Mouse (Mus musculus) forebrain, embryonic 11.5 days (tissue): Measurements from ENCODE around the gene Sbf2. TPM values are rescaled to one million over a fixed set of nuclear protein-coding genes. Genes with fewer than 3 reads are reported as not detected.
A peak's percentile ranks its signal among the peaks of the same experiment; 100 is the strongest.

Source experiments
- ATAC-seq: fragments of 200-750 bp; cut with Nextera tagmentation; replicated peaks from 2 replicates; pipeline ENCODE4 v1.8.0; 2017; ENCODE audit warnings: moderate TSS enrichment; ENCODE audit not compliant: low FRiP score
- DNase-seq: peaks from one replicate; pipeline ENCODE4 v3.0.0-alpha.2; 2017; ENCODE audit warnings: low spot score
- H3K27ac ChIP-seq: fragments of 300-500 bp; sonication (generic); 2 replicates; pipeline ENCODE4 v1.5.1; 2014; ENCODE audit warnings: low read depth, low read length
- H3K27me3 ChIP-seq: fragments of 300-500 bp; sonication (generic); 2 replicates; pipeline ENCODE4 v1.6.1; 2014; ENCODE audit warnings: mild to moderate bottlenecking, low read length, mixed read lengths; ENCODE audit not compliant: control insufficient read depth, insufficient read depth
- H3K36me3 ChIP-seq: fragments of 300-500 bp; sonication (generic); 2 replicates; pipeline ENCODE4 v1.6.1; 2014; ENCODE audit warnings: mild to moderate bottlenecking, low read length, moderate library complexity, mixed read lengths; ENCODE audit not compliant: control insufficient read depth, insufficient read depth
- H3K4me1 ChIP-seq: fragments of 300-500 bp; sonication (generic); replicated peaks from 2 replicates; pipeline ENCODE4 v1.6.1; 2014; ENCODE audit warnings: low read length, mixed read lengths; ENCODE audit not compliant: control insufficient read depth, insufficient read depth
- H3K4me2 ChIP-seq: fragments of 300-500 bp; sonication (generic); 2 replicates; pipeline ENCODE4 v1.6.1; 2014; ENCODE audit warnings: low read depth, mild to moderate bottlenecking, low read length, moderate library complexity, mixed read lengths; ENCODE audit not compliant: severe bottlenecking
- H3K4me3 ChIP-seq: fragments of 300-500 bp; sonication (generic); 2 replicates; pipeline ENCODE4 v1.5.1; 2014; ENCODE audit warnings: low read depth, low read length
- H3K9ac ChIP-seq: fragments of 300-500 bp; sonication (generic); 2 replicates; pipeline ENCODE4 v1.6.1; 2014; ENCODE audit warnings: low read length
- H3K9me3 ChIP-seq: fragments of 300-500 bp; sonication (generic); 2 replicates; pipeline ENCODE4 v1.6.1; 2016; ENCODE audit warnings: low read length, mixed read lengths; ENCODE audit not compliant: control insufficient read depth
- WGBS: fragments of 180-500 bp; shearing (Covaris S2); extraction: QIAGEN DNeasy Blood & Tissue Kit; methylation state at CpG from one replicate; pipeline ENCODE4 v1.1.7; 2014; 5-methylcytosine and 5-hydroxymethylcytosine counted together
- polyA plus RNA-seq: library from polyadenylated mRNA; unstranded; fragments of >200 nt; fragmentation: Nextera tagmentation; extraction: Ambion mirVana; gene quantifications from 2 replicates; pipeline ENCODE4 v1.2.1, GENCODE M21; 2014

The Sbf2 gene
- polyA plus RNA-seq, 1 experiment from 2014 or later: 45.1 TPM

DNA sequence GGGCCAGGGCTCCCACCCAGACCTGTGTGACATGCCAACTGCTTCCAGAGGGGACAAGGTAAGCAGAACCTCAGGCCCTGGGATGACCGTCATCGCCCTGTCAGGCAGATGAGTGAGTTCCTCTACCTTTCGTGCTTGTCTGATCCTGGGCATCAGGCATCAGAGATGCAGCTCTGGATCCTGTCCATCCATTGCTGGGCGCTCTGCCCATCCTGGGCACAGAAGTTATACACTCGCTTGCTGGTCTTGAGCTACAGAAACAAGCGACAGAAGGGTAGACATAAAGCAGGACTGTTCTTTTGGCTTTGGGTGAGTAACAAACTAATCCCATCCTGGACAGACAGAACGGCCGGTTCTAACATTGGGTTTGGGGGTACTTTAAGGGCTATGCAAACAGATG is 305.5 kb downstream of the Sbf2 start:
- no peak overlapping the region for H3K4me3 ChIP-seq
- no peak for ATAC-seq

DNA sequence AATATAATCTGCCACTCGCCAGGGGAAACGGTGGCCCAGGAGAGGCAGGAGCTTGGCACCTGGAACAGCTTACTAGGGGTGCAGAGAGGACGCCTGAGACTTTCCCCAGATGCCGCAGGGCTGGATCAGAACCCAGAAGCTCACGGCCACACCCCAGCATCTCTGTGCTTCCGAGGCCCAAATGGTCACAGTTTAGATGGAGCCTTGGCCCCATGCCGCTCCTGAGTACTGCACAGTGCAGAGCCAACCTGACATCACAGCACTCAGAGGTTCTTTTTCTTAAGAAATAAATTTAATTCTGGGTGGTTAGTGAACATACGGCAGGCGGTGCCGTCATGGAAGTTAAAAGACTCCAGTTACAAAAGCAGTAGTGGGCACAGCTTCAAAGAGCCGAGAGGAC is 307.0 kb downstream of the Sbf2 start:
- Histone ChIP-seq H3K36me3 (peaks cover 7% of the 10 kb centered on the region; the same call in 1 of the 2 replicates), H3K9me3 (no peaks in the 10 kb centered on the region), H3K4me2 (no peak overlapping the region), H3K9ac (no peak overlapping the region), H3K4me1 (no peaks in the 10 kb centered on the region), H3K27me3 (no peaks in the 10 kb centered on the region), H3K27ac (no peak overlapping the region), H3K4me3 (no peak overlapping the region)
- WGBS: 87% methylated on average over 11 of the region's 11 CpGs
- DNase-seq (no peak), ATAC-seq (no peak)

More for the DNA sequence above, 305.5 kb downstream of the Sbf2 start:
- H3K4me1 ChIP-seq: no peaks in the 10 kb centered on the region
- no peak overlapping the region for H3K27ac ChIP-seq
- WGBS: 93% methylated on average over 8 of the region's 8 CpGs
- DNase-seq: no peak
- H3K9ac ChIP-seq: no peak overlapping the region
- no peak overlapping the region for H3K4me2 ChIP-seq
- H3K27me3 ChIP-seq: no peaks in the 10 kb centered on the region
- no peaks in the 10 kb centered on the region for H3K9me3 ChIP-seq
- H3K36me3 ChIP-seq: peaks cover 7% of the 10 kb centered on the region; the same call in 1 of the 2 replicates

DNA sequence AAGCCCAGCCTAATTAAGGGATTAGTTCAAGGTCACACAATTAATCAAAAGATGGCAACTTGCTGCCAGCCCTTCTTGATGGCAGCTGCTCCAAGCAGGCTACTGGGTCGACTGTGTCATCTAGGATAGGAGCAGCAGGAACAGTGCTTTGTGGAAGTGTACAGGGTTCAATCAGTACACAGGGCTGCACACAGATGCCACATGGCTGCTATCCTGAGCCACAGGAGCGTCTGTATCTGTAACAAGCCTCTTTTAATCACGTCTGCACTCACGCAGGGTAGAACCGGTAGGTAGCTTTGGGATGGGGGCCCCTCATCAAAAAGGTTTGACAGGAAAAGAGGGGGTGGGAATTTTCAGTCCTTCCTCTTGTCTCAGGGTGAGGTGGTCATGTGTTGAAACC is 308.4 kb downstream of the Sbf2 start:
- ATAC-seq (no peak), DNase-seq (no peak)
- H3K9me3 ChIP-seq: no peaks in the 10 kb centered on the region
- H3K4me2 ChIP-seq: no peak overlapping the region
- no peaks in the 10 kb centered on the region for H3K27me3 ChIP-seq
- no peak overlapping the region for H3K27ac ChIP-seq
- H3K9ac ChIP-seq: no peak overlapping the region
- H3K36me3 ChIP-seq: peaks cover 1% of the 10 kb centered on the region; the same call in 1 of the 2 replicates
- H3K4me1 ChIP-seq: no peaks in the 10 kb centered on the region
- H3K4me3 ChIP-seq: no peak overlapping the region
- WGBS: 69% methylated on average over 5 of the region's 5 CpGs

DNA sequence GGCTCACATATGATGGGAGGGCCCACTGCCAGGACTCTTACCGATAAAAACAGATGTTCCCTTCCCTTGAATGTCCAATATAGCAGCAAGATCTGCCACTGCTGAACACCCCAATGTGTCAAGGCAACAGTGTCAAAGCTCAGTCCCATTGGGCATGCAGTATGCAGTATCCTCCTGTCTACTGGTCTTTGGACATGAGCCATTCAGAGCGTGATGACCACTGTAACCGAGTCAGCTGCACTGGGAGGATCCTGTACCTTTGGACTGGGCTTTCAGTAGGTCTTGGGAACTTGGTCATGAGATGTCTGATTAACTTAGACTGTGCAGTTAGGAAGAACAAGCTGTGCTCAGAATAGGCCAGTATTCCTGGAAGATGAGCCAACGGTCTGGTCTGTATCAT is 309.2 kb downstream of the Sbf2 start:
- no peak overlapping the region for H3K9ac ChIP-seq
- no peaks in the 10 kb centered on the region for H3K9me3 ChIP-seq
- no peaks in the 10 kb centered on the region for H3K27me3 ChIP-seq
- H3K36me3 ChIP-seq: no peaks in the 10 kb centered on the region; the same call in 1 of the 2 replicates
- H3K27ac ChIP-seq: no peak overlapping the region
- DNase-seq (no peak), ATAC-seq (no peak)
- no peaks in the 10 kb centered on the region for H3K4me1 ChIP-seq
- 94% methylated on average over 4 of the region's 4 CpGs for WGBS
- no peak overlapping the region for H3K4me3 ChIP-seq
- H3K4me2 ChIP-seq: no peak overlapping the region

DNA sequence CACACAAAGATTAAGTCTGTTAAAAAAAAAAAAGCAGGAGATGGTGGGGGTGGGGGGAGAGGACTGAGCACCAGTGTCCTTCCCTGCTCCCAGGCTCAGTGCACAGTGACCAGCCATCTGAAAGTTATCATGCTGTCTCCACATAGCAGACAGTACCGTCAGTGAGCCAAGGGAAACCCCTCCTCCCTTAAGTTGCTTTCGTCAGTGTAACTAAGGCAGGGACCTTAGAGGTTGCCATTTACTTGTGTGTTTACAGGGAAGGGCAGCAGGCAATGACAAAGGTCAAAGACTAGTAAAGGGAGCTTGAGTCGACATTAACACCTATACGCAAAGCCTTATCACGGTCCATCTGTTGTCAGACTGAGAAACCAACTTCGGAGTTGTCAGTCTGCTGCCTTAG is 311.8 kb downstream of the Sbf2 start:
- Histone ChIP-seq H3K4me3 (no peak overlapping the region), H3K9ac (no peak overlapping the region), H3K27ac (no peak overlapping the region), H3K9me3 (no peaks in the 10 kb centered on the region), H3K4me1 (no peaks in the 10 kb centered on the region), H3K27me3 (no peaks in the 10 kb centered on the region), H3K36me3 (no peaks in the 10 kb centered on the region; the same call in 1 of the 2 replicates), H3K4me2 (no peak overlapping the region)
- WGBS: 92% methylated on average over 6 of the region's 6 CpGs
- DNase-seq (no peak), ATAC-seq (no peak)

DNA sequence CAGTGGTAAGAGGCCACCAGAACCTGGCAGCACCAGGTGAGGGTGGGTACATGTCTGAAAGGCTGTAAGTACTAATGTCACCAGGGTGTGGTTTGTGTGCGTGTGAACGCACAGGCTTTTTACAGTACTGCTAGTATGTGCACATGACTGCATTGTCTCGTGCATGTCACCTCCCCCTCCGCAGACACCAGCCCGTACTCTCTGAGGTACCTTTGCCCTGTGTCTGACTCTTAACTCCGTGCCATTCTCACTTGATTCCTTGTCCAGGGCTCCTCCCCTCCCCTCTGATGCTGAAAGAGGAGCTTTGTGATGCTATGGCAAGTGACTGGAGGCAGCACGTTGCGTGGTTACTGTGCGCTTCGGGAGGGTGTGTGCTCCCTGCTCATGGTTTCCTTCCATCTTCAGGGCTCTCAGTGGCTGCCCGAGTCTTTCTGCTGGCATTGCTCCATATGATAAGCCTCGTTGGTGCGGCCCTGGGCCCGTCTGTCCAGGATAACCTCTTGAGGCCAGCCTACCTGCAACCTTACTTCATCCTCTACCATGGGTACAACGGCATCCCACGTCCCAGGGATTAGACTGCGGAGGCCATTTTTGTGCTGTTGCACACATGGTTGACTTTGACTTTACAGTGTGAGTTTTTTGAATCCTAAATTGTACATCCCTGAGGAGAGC is 315.8 kb downstream of the Sbf2 start:
- H3K4me2 ChIP-seq: no peak overlapping the region
- no peak overlapping the region for H3K4me3 ChIP-seq
- no peaks in the 10 kb centered on the region for H3K9me3 ChIP-seq
- H3K4me1 ChIP-seq: no peaks in the 10 kb centered on the region
- H3K9ac ChIP-seq: no peak overlapping the region
- H3K36me3 ChIP-seq: no peaks in the 10 kb centered on the region
- 91% methylated on average over 17 of the region's 17 CpGs for WGBS
- no peak overlapping the region for H3K27ac ChIP-seq
- ATAC-seq: no peak
- no peak for DNase-seq
- H3K27me3 ChIP-seq: no peaks in the 10 kb centered on the region

DNA sequence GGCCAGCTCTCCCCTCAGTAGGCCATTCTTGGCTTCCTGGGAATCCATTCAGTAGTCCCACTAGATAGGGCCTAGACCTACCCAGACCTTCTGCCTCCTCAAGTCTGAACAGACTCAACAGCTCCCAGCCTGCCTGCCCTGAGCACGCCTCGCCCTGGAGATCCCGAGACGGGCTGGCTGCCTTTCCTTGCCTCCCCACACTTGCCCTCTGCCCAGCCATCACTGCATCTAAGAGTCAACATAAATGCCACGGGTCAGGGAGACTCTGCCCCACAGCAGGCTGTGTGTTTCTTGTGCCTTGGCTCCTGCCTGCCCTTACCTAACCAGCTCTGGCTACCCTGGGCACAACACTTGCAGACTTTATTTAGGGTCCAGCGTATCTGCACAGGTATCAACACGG is 316.6 kb downstream of the Sbf2 start:
- no peak for ATAC-seq
- H3K36me3 ChIP-seq: no peaks in the 10 kb centered on the region
- H3K9me3 ChIP-seq: no peaks in the 10 kb centered on the region; the same call in 1 of the 2 replicates
- no peak overlapping the region for H3K9ac ChIP-seq
- no peak for DNase-seq
- H3K4me1 ChIP-seq: no peaks in the 10 kb centered on the region
- no peak overlapping the region for H3K4me3 ChIP-seq
- WGBS: 81% methylated on average over 7 of the region's 7 CpGs
- H3K4me2 ChIP-seq: no peak overlapping the region
- H3K27ac ChIP-seq: peak overlapping the region; percentile 46; the same call in 1 of the 2 replicates
- no peaks in the 10 kb centered on the region for H3K27me3 ChIP-seq

DNA sequence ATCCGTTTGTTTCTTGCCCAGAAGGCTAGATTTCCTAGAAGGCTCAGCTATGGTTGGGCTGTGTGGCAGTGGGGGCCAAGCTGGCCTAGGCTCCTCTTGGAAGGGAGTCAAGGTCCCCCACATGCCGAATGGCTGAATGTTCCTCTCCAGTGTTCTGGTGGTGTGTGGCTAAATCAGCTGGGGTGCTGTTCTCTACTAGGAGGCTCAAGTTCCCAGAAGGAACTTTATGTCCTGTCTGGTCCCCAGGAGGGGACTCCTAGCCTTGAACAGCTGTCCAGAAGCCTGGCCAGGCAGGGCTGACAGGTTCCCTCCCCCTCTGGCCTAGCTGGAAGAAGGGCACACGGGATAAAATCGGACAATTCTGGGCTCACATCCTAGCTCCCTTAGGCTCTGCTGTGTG is 317.1 kb downstream of the Sbf2 start:
- Histone ChIP-seq H3K4me2 (no peak overlapping the region), H3K36me3 (no peaks in the 10 kb centered on the region), H3K27ac (peak overlapping the region; percentile 46; the same call in 1 of the 2 replicates), H3K4me1 (no peaks in the 10 kb centered on the region), H3K4me3 (no peak overlapping the region), H3K9ac (no peak overlapping the region), H3K9me3 (no peaks in the 10 kb centered on the region; the same call in 1 of the 2 replicates), H3K27me3 (no peaks in the 10 kb centered on the region)
- no peak for DNase-seq
- no peak for ATAC-seq
- 63% methylated on average over 4 of the region's 4 CpGs for WGBS
